Mouse (Mus musculus) G1E (cell line): ENCODE measurements around the gene Gm21987.

Experiments used
- CTCF ChIP-seq: IDR thresholded peaks from 2 replicates; pipeline ENCODE4 v1.5.1; 2012; ENCODE audit warnings: low read depth, low read length, inconsistent platforms, mixed read lengths
- TAL1 ChIP-seq: conservative IDR thresholded peaks from 2 replicates; pipeline ENCODE4 v1.6.1; 2012; ENCODE audit warnings: low read depth, low read length, inconsistent platforms, mixed read lengths

- TF ChIP-seq CTCF (no peak), TAL1 (no peak)
These were observed 56.8 kb downstream of the Gm21987 start for GRCm38 (mm10) chr16:38403639-38404038.
